Mouse (Mus musculus) olfactory bulb, adult 2 months (tissue): ENCODE results near the gene Tenm2. TPM values are rescaled to one million over a fixed set of nuclear protein-coding genes. Genes with fewer than 3 reads are reported as not detected.

Source experiments
- H3K27ac ChIP-seq: fragments of 200-500 bp; 2 replicates; pipeline ENCODE4 v1.5.1; 2012; ENCODE audit warnings: low read depth, low read length; ENCODE audit not compliant: insufficient read depth
- H3K4me1 ChIP-seq: fragments of 200-500 bp; 2 replicates; pipeline ENCODE4 v1.6.1; 2012; ENCODE audit warnings: low read length; ENCODE audit not compliant: control insufficient read depth, insufficient read depth
- H3K4me3 ChIP-seq: fragments of 200-500 bp; 2 replicates; pipeline ENCODE4 v1.5.1; 2012; ENCODE audit warnings: mild to moderate bottlenecking, low read depth, low read length, moderate library complexity; ENCODE audit not compliant: insufficient read depth
- CTCF ChIP-seq: fragments of 200-500 bp; IDR thresholded peaks from 2 replicates; pipeline ENCODE4 v1.5.1; 2012; ENCODE audit warnings: low read depth, mild to moderate bottlenecking, low read length, moderate library complexity; ENCODE audit not compliant: insufficient read depth
- POLR2A ChIP-seq: fragments of 200-500 bp; IDR thresholded peaks from 2 replicates; pipeline ENCODE4 v1.6.1; 2012; ENCODE audit warnings: mild to moderate bottlenecking, low read depth, low read length, moderate library complexity; ENCODE audit not compliant: insufficient read depth
- WGBS: fragments of 180-500 bp; shearing (Covaris S2); methylation state at CpG from one replicate; pipeline ENCODE4 v1.1.7; 2018; 5-methylcytosine and 5-hydroxymethylcytosine counted together
- polyA plus RNA-seq: library from polyadenylated mRNA; stranded (reverse); fragments of >200 nt; gene quantifications from 2 replicates; pipeline ENCODE4 v1.2.4, GENCODE M21; 2012; ENCODE audit warnings: low replicate concordance; ENCODE audit not compliant: missing spikeins, insufficient read depth, insufficient read length

Gene Tenm2
- polyA plus RNA-seq, 1 experiment = not detected

DNA sequence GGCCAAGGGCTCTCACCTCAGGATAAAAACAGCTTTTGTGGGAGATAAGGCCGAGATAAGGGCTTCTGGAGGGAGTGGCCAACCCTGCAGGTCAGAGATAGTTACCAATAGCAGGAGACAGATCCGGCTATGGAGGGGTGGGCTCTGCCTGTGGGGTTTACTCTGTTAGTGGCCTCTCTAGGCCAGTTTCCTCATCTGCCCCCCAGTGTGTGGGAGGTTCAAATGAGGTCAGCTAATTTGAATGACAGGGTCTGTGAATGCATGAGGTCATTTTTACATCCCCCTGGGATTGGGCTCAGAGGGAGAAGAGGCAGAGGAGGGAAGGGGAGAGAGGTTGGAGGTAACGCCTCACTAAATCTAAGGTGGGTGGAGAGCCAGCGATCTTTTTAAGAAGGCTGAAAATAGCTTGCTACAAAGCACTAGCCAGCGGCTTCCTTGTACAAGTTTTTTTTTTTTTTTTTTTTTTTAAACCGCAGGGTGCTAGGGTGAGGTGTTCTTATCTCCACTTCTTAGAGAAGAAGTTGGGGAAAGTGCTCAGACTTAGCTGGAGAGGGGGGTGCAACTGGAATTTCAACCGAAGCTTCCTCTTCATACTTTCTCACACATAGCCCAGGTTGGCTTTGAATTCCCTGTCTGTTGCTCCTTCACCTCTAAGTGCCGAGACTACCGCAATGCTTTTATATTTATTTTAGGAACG lies 1235.0 kb downstream of the Tenm2 start:
- no peak overlapping the region for H3K27ac ChIP-seq
- 16% methylated on average over 10 of the region's 10 CpGs for WGBS

DNA sequence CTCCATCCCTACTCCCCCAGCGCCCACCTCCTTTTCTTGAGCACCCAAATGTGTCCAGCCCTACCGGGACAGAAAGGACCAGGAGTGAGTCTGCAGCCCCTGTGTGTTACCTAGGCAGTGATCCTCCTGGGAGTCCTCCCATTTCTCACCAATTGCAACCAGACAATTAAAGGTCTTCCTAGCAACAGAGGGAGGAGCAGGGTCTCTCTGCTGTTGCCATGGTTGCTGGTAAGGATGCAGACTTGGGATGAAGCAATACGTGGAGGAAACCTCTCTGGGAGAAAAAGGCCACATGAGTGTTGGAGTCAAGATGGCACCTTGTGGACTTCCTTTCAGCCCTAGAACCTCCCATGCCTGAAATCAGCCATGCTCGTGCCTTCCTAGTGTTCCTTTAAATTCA lies 1235.7 kb downstream of the Tenm2 start:
- 43% methylated on average over 4 of the region's 4 CpGs for WGBS
- Histone ChIP-seq H3K27ac (no peak overlapping the region), H3K4me3 (no peak overlapping the region), H3K4me1 (peaks cover 13% of the 10 kb centered on the region)
- TF ChIP-seq CTCF (no peak), POLR2A (no peak)

More for the DNA sequence above, 1235.0 kb downstream of the Tenm2 start:
- peaks cover 13% of the 10 kb centered on the region for H3K4me1 ChIP-seq
- no peak for TF ChIP-seq CTCF
- TF ChIP-seq POLR2A = no peak
- H3K4me3 ChIP-seq = 0 out of 2 replicates have a peak overlapping the region, but pooled peaks have one; percentile 21

DNA sequence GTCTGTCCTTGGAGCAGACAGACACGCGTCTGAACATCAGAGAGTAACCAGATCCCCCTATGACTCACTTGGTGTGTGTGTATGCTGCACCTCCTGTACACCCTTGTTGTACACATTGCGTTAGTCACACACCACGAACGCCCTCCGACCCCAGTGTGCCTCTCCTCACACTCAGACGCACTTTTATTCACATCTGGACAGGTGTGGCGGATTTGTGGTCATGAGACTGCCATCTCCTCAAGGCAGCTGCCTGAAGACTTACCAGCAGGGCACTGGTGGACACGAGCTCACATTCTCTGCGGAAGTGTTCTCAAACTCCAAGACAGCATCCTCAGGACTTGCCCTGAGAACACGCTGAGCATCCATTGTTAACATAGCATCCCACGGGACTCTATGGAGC lies 1237.7 kb downstream of the Tenm2 start:
- H3K27ac ChIP-seq = no peak overlapping the region
- no peak overlapping the region for H3K4me3 ChIP-seq
- H3K4me1 ChIP-seq = peaks cover 13% of the 10 kb centered on the region
- TF ChIP-seq POLR2A (no peak), CTCF (no peak)
- 88% methylated on average over 12 of the region's 12 CpGs for WGBS

DNA sequence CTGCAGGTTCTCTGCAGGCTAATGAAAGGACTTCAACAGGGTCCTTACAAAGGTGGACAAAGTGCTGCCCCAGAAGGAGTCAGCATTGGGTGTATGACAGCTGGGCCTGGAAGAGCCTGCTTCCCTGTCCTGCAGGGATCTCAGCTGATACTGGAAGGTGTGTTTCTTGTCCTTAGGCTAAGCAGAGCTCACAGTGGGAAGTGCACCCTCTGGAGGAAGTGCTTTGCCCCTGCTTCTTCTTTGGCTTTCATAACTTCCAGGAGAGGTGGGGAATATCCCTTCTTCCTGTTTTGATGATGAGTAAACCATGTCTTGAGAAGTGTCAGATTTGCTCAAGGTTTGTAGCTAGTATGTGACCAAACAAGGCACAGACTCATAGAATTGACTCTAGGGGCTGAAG lies 1240.5 kb downstream of the Tenm2 start:
- no peak for TF ChIP-seq CTCF
- TF ChIP-seq POLR2A = no peak
- H3K4me1 ChIP-seq = peaks cover 6% of the 10 kb centered on the region
- no peak overlapping the region for H3K27ac ChIP-seq
- no peak overlapping the region for H3K4me3 ChIP-seq

DNA sequence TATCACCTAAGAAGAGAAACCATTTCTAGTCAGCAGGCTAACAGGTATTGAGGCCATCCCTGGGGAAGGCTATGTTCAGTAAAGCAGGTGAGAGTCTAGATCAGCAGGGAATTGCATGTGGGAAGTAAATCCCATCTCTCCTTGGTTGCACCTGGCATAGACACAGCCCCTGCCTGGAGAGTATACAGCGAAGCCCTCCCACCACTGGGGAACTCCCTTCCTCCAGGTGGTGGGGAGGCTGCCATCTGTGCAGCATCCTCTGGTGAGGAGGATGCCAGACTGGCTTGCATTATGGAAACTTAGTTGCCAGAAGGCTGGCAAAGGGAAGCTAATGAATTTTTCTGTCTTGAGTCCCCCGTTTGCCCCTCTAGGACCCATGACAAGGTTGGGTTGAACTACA lies 1243.9 kb downstream of the Tenm2 start:
- TF ChIP-seq POLR2A = no peak
- TF ChIP-seq CTCF = no peak
- no peak overlapping the region for H3K27ac ChIP-seq
- 79% methylated on average over 2 of the region's 2 CpGs for WGBS
- H3K4me3 ChIP-seq = no peak overlapping the region
- H3K4me1 ChIP-seq = no peaks in the 10 kb centered on the region

DNA sequence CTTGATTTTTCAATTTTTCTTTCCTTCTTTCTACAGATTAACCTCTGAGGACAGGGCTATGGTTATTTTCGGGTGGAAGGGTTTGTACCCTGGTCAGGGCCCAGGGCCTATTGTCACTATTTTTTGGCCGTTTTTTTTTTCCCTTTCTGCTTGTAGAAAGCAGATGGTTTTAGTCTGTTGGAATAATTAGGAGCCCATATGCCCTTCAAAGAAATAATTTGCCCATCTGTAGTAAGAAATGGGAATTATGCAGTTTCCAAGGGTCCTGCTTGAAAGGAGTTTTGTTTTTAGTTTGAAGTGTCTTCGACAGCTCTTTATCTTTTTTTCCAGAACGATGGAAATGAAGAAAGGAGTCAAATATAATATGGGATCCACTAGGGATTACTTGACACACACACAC lies 1245.8 kb downstream of the Tenm2 start:
- 62% methylated on average over 4 of the region's 4 CpGs for WGBS
- H3K27ac ChIP-seq = no peak overlapping the region
- no peak for TF ChIP-seq POLR2A
- H3K4me1 ChIP-seq = peaks cover 6% of the 10 kb centered on the region
- no peak overlapping the region for H3K4me3 ChIP-seq

DNA sequence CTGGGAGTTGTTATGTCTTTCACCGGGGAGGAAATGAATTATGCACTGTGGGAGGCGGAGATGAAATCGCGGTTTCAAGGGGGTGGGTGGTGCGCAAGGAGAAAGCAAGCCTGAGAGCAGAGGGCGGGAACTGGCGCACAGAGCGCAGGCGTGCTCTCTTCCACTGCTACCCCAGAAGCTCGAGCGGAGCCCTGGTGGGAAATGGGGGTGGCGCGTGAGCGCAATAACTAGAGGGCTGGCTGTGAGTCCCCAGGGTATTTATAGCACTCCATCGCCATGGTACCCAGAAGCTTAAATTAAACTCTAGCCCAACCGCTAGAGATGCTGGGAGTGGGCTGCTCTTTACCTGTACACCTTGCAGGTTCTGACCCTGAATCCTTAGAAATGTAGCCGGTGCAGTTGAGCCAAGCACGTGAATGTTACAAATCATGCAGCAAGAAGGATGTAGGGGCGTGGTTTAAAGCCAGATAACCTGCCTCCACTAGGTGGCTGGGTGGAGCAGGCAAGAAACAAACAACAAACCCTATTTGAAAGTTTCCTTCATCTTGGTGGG lies 1249.8 kb downstream of the Tenm2 start:
- TF ChIP-seq POLR2A (peak; percentile 32; the same call in 1 of the 2 replicates), CTCF (no peak)
- Histone ChIP-seq H3K4me3 (peak overlapping the region; percentile 28; the same call in 1 of the 2 replicates), H3K4me1 (peaks cover 8% of the 10 kb centered on the region), H3K27ac (peak overlapping the region; percentile 92)
- WGBS = 2% methylated on average over 19 of the region's 19 CpGs

DNA sequence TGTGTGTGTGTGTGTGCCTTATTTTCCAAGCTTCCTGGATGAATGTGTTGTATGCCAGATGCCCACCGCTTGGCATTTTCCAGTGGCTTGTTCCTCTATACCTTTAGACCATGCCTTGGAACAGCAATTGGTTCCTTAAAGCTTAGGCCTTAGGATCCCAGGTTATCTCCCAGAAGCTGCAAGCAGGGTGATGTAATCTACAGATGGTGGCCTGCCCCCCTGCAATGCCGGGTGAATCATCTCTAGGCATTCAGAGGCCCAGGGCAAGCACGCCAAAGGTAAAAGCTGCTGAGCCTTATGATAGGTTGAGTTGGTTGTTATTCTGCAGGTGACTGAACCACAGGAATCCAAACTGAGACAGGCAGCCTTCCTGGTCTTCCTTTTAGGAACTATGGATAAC lies 1253.0 kb downstream of the Tenm2 start:
- TF ChIP-seq CTCF (no peak), POLR2A (no peak)
- no peak overlapping the region for H3K4me3 ChIP-seq
- 67% methylated on average over 3 of the region's 3 CpGs for WGBS
- peaks cover 14% of the 10 kb centered on the region for H3K4me1 ChIP-seq
- H3K27ac ChIP-seq = no peak overlapping the region

DNA sequence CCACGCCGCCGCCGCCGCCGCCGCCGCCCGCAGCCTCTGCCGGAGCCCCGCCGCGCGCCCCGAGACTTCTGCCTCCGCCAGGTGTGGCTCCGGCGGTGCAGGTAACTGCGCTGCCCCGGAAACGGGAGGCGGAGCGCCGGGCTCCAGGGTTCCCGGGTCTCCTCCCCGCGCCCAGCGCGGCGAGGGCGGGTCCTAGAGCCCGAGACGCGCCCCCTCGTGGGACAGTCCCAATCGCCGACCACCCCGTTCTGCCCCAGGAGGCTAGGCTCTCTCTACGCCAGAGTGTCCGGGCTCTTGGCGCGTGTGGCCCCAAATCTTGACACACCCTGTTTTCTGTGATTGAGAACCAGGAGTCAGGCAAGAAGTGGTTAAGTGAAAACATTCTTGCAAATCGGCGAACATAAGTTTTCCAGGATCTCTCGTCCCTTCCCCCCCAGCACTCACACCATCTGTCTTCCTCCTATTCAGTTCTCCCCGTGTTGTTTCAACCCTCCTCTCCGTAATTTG lies 1255.3 kb downstream of the Tenm2 start, which contains the start of gene Wwc1:
Gene Wwc1 (minus strand): TSS at position 117 of the 507 bp plus-strand sequence.
- 9% methylated on average over 47 of the region's 47 CpGs for WGBS
- no peak for TF ChIP-seq CTCF
- TF ChIP-seq POLR2A = no peak
- Histone ChIP-seq H3K4me3 (peak within 1 kb of the TSS; percentile 83), H3K4me1 (peaks cover 18% of the 10 kb centered on the region), H3K27ac (0 out of 2 replicates have a peak within 1 kb of the TSS, but pooled peaks have one; percentile 3)
